Mouse (Mus musculus) megakaryocyte progenitor cell, adult 5-6 weeks (primary cell): ENCODE data around the gene Vmn2r48. TPM values are rescaled to one million over a fixed set of nuclear protein-coding genes. Genes with fewer than 3 reads are reported as not detected.
"Not testable (repeated sequence)": the region's sequence is repeated elsewhere in the genome, so short reads cannot be mapped to it uniquely, and the experiment has no call there.

Source experiments
- ATAC-seq: replicated peaks from 2 replicates; pipeline ENCODE4 v1.8.0; 2016; ENCODE audit warnings: mild to moderate bottlenecking, moderate TSS enrichment, inconsistent platforms; ENCODE audit not compliant: poor library complexity
- total RNA-seq, 2 experiments: library from RNA; stranded (forward) in 1 of 2; stranded (reverse) in 1 of 2; fragments of 157-497, 149-512 nt in 1 of 2; fragments of 200-1000 nt in 1 of 2; gene quantifications; 2 replicates each; pipeline versions ENCODE4 v1.2.3 to v1.2.4; 2015 to 2017

Vmn2r48 gene
- total RNA-seq (2015): not detected in 2 replicates
- total RNA-seq (2017): not detected in 2 replicates

DNA sequence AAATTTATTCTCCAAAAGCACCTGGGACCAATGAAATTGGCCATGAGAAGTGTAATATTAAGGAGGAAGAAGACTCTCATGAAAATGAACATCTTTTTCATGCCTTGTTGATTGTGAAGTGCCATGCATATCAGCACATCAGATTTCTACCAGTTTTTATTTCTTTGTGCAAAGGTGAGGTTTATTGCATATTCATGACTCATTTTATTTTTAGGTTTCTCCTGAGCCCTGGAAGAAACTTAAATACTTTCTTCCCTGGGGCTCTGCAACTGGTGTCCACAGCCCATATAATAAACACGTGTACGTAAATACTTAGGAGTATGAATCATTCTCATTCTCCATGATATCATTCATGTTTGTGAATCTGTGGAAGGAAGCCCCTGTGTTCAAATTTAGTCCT lies at the start of gene Vmn2r48:
Vmn2r48 (minus strand) TSS at position 101 of the 400 bp plus-strand sequence.
- not testable (repeated sequence) for ATAC-seq

DNA sequence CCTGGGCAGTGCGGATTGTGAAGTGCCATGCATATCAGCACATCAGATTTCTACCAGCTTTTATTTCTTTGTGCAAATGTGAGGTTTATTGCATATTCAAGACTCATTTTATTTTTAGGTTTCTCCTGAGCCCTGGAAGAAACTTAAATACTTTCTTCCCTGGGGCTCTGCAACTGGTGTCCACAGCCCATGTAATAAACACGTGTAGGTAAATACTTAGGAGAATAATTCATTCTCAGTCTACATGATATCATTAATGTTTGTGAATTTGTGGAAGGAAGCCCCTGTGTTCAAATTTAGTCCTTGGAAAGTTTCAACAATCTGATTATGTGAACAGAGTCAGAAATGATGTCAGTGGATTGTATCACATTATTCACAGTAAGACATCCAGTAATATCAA lies 38.8 kb upstream of the Vmn2r48 start, which contains the start of gene Vmn2r49:
Vmn2r49 (minus strand) TSS at position 101 of the 400 bp plus-strand sequence.
- not testable (repeated sequence) for ATAC-seq

Other genes starting within 250 kb of the Vmn2r48 start
- gene Vmn2r46, start 183.0 kb downstream of the Vmn2r48 start, total RNA-seq (2015): 0.37 TPM in 1 of 2 replicates, not detected in the other
- not detected in 2 replicates for gene Vmn2r46, start 183.0 kb downstream of the Vmn2r48 start, total RNA-seq (2017)
- gene Vmn2r47, start 112.3 kb downstream of the Vmn2r48 start, total RNA-seq (2015): not detected in 2 replicates
- not detected in 2 replicates for gene Vmn2r47, start 112.3 kb downstream of the Vmn2r48 start, total RNA-seq (2017)
- not detected in 2 replicates for gene Vmn2r49, start 38.7 kb upstream of the Vmn2r48 start, total RNA-seq (2015)
- not detected in 2 replicates for gene Vmn2r49, start 38.7 kb upstream of the Vmn2r48 start, total RNA-seq (2017)
- not detected in 2 replicates for gene Vmn2r50, start 99.7 kb upstream of the Vmn2r48 start, total RNA-seq (2015)
- gene Vmn2r50, start 99.7 kb upstream of the Vmn2r48 start, total RNA-seq (2017): not detected in 2 replicates
- not detected in 2 replicates for gene Vmn2r51, start 152.2 kb upstream of the Vmn2r48 start, total RNA-seq (2015)
- not detected in 2 replicates for gene Vmn2r51, start 152.2 kb upstream of the Vmn2r48 start, total RNA-seq (2017)
- gene Vmn2r52, start 223.0 kb upstream of the Vmn2r48 start, total RNA-seq (2015): not detected in 2 replicates
- not detected in 2 replicates for gene Vmn2r52, start 223.0 kb upstream of the Vmn2r48 start, total RNA-seq (2017)